Mouse (Mus musculus): ENCODE data around the gene Ubap1. TPM values are rescaled to one million over a fixed set of nuclear protein-coding genes. Genes with fewer than 3 reads are reported as not detected.
A peak's percentile ranks its signal among the peaks of the same experiment; 100 is the strongest.

Gene Ubap1
- polyA plus RNA-seq, 1 experiment from 2014 or later = 41.9 TPM

- H3K4me3 ChIP-seq (ENCODE audit: low read depth, low read length) = no peak overlapping the region
- DNase-seq (ENCODE audit: low spot score) (no peak), ATAC-seq (peak; percentile 47; the same call in 1 of the 2 replicates)
- TF ChIP-seq CTCF (IDR thresholded peaks at IDR 0.05) (no peak), EP300 (IDR thresholded peaks at IDR 0.05) (no peak)
- WGBS = 62% methylated on average over 3 of the region's 3 CpGs
- no peaks in the 10 kb centered on the region for H3K27me3 ChIP-seq (replicated peaks; ENCODE audit: insufficient read depth, low read length)
- no peak overlapping the region for H3K9ac ChIP-seq (replicated peaks; ENCODE audit: low read depth)
- H3K36me3 ChIP-seq (ENCODE audit: insufficient read depth, low read length) = no peaks in the 10 kb centered on the region
- H3K9me3 ChIP-seq (ENCODE audit: low read length) = no peaks in the 10 kb centered on the region
- H3K27ac ChIP-seq (ENCODE audit: low read length) = no peak overlapping the region
- H3K4me2 ChIP-seq (replicated peaks; ENCODE audit: low read depth, low read length) = no peak overlapping the region
- H3K4me1 ChIP-seq (ENCODE audit: insufficient read depth, low read depth, low read length) = no peaks in the 10 kb centered on the region
Observed at GRCm38 (mm10) chr4:41331085-41331484, 17.7 kb upstream of the Ubap1 start.

GRCm38 (mm10) chr4:41331698-41332421 is 16.9 kb upstream of the Ubap1 start:
- Histone ChIP-seq H3K9ac (replicated peaks; ENCODE audit: low read depth) (no peak overlapping the region), H3K4me3 (ENCODE audit: low read depth, low read length) (no peak overlapping the region), H3K4me2 (replicated peaks; ENCODE audit: low read depth, low read length) (no peak overlapping the region), H3K36me3 (ENCODE audit: insufficient read depth, low read length) (no peaks in the 10 kb centered on the region), H3K9me3 (ENCODE audit: low read length) (no peaks in the 10 kb centered on the region), H3K27me3 (replicated peaks; ENCODE audit: insufficient read depth, low read length) (no peaks in the 10 kb centered on the region), H3K4me1 (ENCODE audit: insufficient read depth, low read depth, low read length) (no peaks in the 10 kb centered on the region), H3K27ac (ENCODE audit: low read length) (no peak overlapping the region)
- TF ChIP-seq CTCF (IDR thresholded peaks at IDR 0.05) (no peak), EP300 (IDR thresholded peaks at IDR 0.05) (no peak)
- 84% methylated on average over 9 of the region's 9 CpGs for WGBS
- ATAC-seq = no peak
- DNase-seq (ENCODE audit: low spot score) = no peak

- Histone ChIP-seq H3K9ac (replicated peaks; ENCODE audit: low read depth) (no peak overlapping the region), H3K9me3 (ENCODE audit: low read length) (no peaks in the 10 kb centered on the region), H3K27me3 (replicated peaks; ENCODE audit: insufficient read depth, low read length) (no peaks in the 10 kb centered on the region), H3K4me2 (replicated peaks; ENCODE audit: low read depth, low read length) (no peak overlapping the region), H3K4me1 (ENCODE audit: insufficient read depth, low read depth, low read length) (no peaks in the 10 kb centered on the region), H3K4me3 (ENCODE audit: low read depth, low read length) (no peak overlapping the region), H3K27ac (ENCODE audit: low read length) (no peak overlapping the region), H3K36me3 (ENCODE audit: insufficient read depth, low read length) (no peaks in the 10 kb centered on the region)
- TF ChIP-seq CTCF (IDR thresholded peaks at IDR 0.05) = no peak
- ATAC-seq (no peak), DNase-seq (ENCODE audit: low spot score) (no peak)
Observed at GRCm38 (mm10) chr4:41336546-41336945, 12.2 kb upstream of the Ubap1 start.

GRCm38 (mm10) chr4:41340912-41341550 is 7.8 kb upstream of the Ubap1 start:
- H3K27me3 ChIP-seq (replicated peaks; ENCODE audit: insufficient read depth, low read length) = no peaks in the 10 kb centered on the region
- WGBS = 78% methylated on average over 11 of the region's 11 CpGs
- H3K4me3 ChIP-seq (ENCODE audit: low read depth, low read length) = no peak overlapping the region
- H3K36me3 ChIP-seq (ENCODE audit: insufficient read depth, low read length) = no peaks in the 10 kb centered on the region
- H3K27ac ChIP-seq (ENCODE audit: low read length) = no peak overlapping the region
- DNase-seq (ENCODE audit: low spot score) (no peak), ATAC-seq (no peak)
- H3K9me3 ChIP-seq (ENCODE audit: low read length) = no peaks in the 10 kb centered on the region
- no peak overlapping the region for H3K4me2 ChIP-seq (replicated peaks; ENCODE audit: low read depth, low read length)
- no peak overlapping the region for H3K9ac ChIP-seq (replicated peaks; ENCODE audit: low read depth)
- TF ChIP-seq EP300 (IDR thresholded peaks at IDR 0.05) (no peak), CTCF (IDR thresholded peaks at IDR 0.05) (no peak)
- no peaks in the 10 kb centered on the region for H3K4me1 ChIP-seq (ENCODE audit: insufficient read depth, low read depth, low read length)

GRCm38 (mm10) chr4:41346011-41346410 is 2.8 kb upstream of the Ubap1 start:
- Histone ChIP-seq H3K9ac (replicated peaks; ENCODE audit: low read depth) (no peak overlapping the region), H3K4me2 (replicated peaks; ENCODE audit: low read depth, low read length) (no peak overlapping the region), H3K9me3 (ENCODE audit: low read length) (no peaks in the 10 kb centered on the region), H3K27ac (ENCODE audit: low read length) (no peak overlapping the region), H3K27me3 (replicated peaks; ENCODE audit: insufficient read depth, low read length) (no peaks in the 10 kb centered on the region), H3K36me3 (ENCODE audit: insufficient read depth, low read length) (no peaks in the 10 kb centered on the region), H3K4me1 (ENCODE audit: insufficient read depth, low read depth, low read length) (no peaks in the 10 kb centered on the region), H3K4me3 (ENCODE audit: low read depth, low read length) (no peak overlapping the region)
- TF ChIP-seq CTCF (IDR thresholded peaks at IDR 0.05) (no peak), EP300 (IDR thresholded peaks at IDR 0.05) (no peak)
- no peak for ATAC-seq
- 69% methylated on average over 2 of the region's 2 CpGs for WGBS
- DNase-seq (ENCODE audit: low spot score) = no peak

- peak overlapping the region; percentile 71 for H3K27ac ChIP-seq (ENCODE audit: low read length)
- H3K4me3 ChIP-seq (ENCODE audit: low read depth, low read length) = peak overlapping the region; percentile 86
- no peaks in the 10 kb centered on the region for H3K36me3 ChIP-seq (ENCODE audit: insufficient read depth, low read length)
- DNase-seq (ENCODE audit: low spot score) (peak; percentile 62), ATAC-seq (no peak)
- 49% methylated on average over 4 of the region's 5 CpGs for WGBS
- H3K4me2 ChIP-seq (replicated peaks; ENCODE audit: low read depth, low read length) = peak overlapping the region; percentile 44
- no peak overlapping the region for H3K9ac ChIP-seq (replicated peaks; ENCODE audit: low read depth)
- no peaks in the 10 kb centered on the region for H3K27me3 ChIP-seq (replicated peaks; ENCODE audit: insufficient read depth, low read length)
- no peaks in the 10 kb centered on the region for H3K9me3 ChIP-seq (ENCODE audit: low read length)
- TF ChIP-seq EP300 (IDR thresholded peaks at IDR 0.05) = no peak
- TF ChIP-seq CTCF (IDR thresholded peaks at IDR 0.05) = no peak
- no peaks in the 10 kb centered on the region for H3K4me1 ChIP-seq (ENCODE audit: insufficient read depth, low read depth, low read length)
Observed at GRCm38 (mm10) chr4:41347839-41348238, 957 bp upstream of the Ubap1 start.
